Mouse (Mus musculus) heart, postnatal 10 days (tissue): ENCODE measurements around the gene Arid1a. TPM values are rescaled to one million over a fixed set of nuclear protein-coding genes. Genes with fewer than 3 reads are reported as not detected.

ENCODE experiments used
- DNase-seq, 2 experiments: peaks; one replicate each; pipeline ENCODE4 v3.0.0; 2021
- intact Hi-C: fragments of 180-260 bp; cut with DNase I; formaldehyde crosslinking; loops from one replicate; pipeline ENCODE4 v1.15.1; 2025
- microRNA-seq, 2 experiments: library from miRNA; unstranded; fragments of <30 nt; microRNA quantifications; one replicate each; pipeline ENCODE4 v1.2.0; 2022
- total RNA-seq, 2 experiments: library from RNA; stranded (reverse); gene quantifications; 2 replicates each; pipeline ENCODE4 v1.2.3; 2021

The Arid1a gene
- total RNA-seq, 2 experiments from 2014 or later, result 55.3 to 61.9 TPM

DNA sequence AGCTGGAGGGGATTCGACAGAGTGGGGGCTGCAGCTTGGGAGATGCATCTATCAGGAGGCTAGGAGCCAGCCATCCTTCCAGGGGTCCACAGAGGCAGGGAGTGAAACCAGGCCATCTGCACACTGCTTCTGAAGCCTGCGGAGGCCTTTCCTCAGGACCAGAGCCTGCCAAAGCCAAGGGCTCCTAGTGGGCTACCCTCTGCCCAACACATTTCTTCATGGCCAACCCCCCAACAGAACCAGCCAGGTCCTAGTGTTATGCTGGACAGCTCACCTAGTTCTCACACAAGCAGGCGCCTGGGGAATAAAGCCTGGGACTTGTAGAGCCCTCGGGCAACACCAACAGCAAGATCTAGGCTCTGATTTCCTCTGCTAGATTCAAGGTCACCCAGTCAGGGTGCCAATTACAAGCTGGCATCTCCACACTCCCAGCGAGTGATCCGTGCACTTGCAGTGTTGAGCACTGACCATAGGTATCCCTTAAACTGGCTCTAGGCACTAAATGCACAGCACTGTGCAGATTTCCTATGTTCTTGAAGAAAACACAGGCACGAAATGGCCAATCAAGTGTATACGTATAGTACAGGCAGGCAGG, 126.1 kb downstream of the Arid1a start:
- DNase-seq, result no peak
- intact Hi-C loops, result no loop called here

GRCm38 (mm10) chr4:133629191-133629590, 127.4 kb downstream of the Arid1a start:
- intact Hi-C loops, result no loop called here
- no peak for DNase-seq

Small RNA genes within 50 kb of the gene (microRNA-seq; reads per million reads assigned to microRNA genes)
- gene Mir7227, result 0 to 0.24 reads per million in 2 experiments

Other genes starting within 250 kb of the Arid1a start
- not detected for gene Kdf1, start 237.8 kb downstream of the Arid1a start, total RNA-seq
- 10 to 100 TPM; 71.0 to 74.5 TPM for gene Nudc, start 210.8 kb downstream of the Arid1a start, total RNA-seq
- gene Nr0b2, start 203.4 kb downstream of the Arid1a start, total RNA-seq, result 10 to 100 TPM; 13.9 to 20.4 TPM
- gene Gpatch3, start 182.0 kb downstream of the Arid1a start, total RNA-seq, result 1 to 10 TPM; 5.1 to 8.3 TPM
- 1 to 10 TPM; 9.0 to 9.8 TPM for gene Gpn2, start 172.4 kb downstream of the Arid1a start, total RNA-seq
- 1 to 10 TPM; 1.3 to 1.9 TPM for gene Sfn, start 154.6 kb downstream of the Arid1a start, total RNA-seq
- 10 to 100 TPM; 21.9 to 25.0 TPM for gene Zdhhc18, start 106.6 kb downstream of the Arid1a start, total RNA-seq
- 10 to 100 TPM in 1 of 2 experiments, 1 to 10 TPM in 1; 8.6 to 11.2 TPM for gene Pigv, start 84.1 kb downstream of the Arid1a start, total RNA-seq
- 1 to 10 TPM; 9.1 to 9.3 TPM for gene Rps6ka1, start 131.0 kb upstream of the Arid1a start, total RNA-seq
- gene Hmgn2, start 211.9 kb upstream of the Arid1a start, total RNA-seq, result 100 to 1,000 TPM; 254 to 266 TPM
- gene Dhdds, start 244.1 kb upstream of the Arid1a start, total RNA-seq, result 10 to 100 TPM; 31.4 to 33.9 TPM